Mouse (Mus musculus) adrenal gland, postnatal 4 days (tissue): ENCODE results near the gene Pdlim1. TPM values are rescaled to one million over a fixed set of nuclear protein-coding genes. Genes with fewer than 3 reads are reported as not detected.

Source experiments
- DNase-seq, 2 experiments: peaks; one replicate each; pipeline ENCODE4 v3.0.0; 2021 to 2022; ENCODE audit warnings: low spot score in 2 of 2, mixed read lengths in 2 of 2
- total RNA-seq, 2 experiments: library from RNA; stranded (reverse); gene quantifications; 2 replicates each; pipeline ENCODE4 v1.2.3; 2021

Gene Pdlim1
- total RNA-seq, 2 experiments from 2014 or later = 39.4 to 44.8 TPM

DNA sequence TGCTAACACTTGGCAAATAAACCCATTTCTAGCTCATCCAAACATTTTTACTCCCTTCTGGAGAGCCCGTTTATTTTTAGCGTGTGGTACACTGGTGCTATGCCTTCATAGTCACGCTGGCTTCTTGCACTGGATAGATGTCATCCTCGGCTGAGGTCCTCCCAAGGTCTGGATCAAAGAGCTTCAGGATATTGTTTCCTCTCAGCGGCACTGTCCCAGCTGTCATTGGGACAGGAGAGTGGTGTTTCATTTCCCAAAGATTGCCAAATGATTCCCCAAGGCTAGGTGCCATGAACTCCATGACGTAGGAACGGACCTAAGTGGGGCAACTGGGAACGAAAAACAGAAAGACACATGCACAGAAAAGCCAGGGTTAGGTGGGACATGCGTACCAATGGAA is 16.8 kb upstream of the Pdlim1 start:
- DNase-seq = no peak

DNA sequence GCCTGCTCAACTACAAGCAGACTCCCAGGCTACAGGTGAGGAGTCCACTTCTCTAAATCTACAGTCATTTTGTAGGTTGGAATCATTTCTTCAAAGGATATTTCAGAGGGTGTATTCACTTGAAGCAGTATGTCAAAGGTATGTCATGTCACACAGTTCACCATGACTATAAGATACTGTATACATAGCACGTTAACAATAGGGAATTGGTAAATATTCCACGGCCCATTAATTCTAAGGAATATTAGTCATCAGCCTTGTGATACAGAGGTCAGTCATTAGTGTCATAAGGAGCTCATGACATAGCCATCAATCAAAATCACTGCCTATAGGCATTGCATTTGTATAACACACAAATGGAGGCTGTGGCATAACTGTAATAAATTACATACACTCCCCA is 13.1 kb upstream of the Pdlim1 start:
- DNase-seq = no peak

DNA sequence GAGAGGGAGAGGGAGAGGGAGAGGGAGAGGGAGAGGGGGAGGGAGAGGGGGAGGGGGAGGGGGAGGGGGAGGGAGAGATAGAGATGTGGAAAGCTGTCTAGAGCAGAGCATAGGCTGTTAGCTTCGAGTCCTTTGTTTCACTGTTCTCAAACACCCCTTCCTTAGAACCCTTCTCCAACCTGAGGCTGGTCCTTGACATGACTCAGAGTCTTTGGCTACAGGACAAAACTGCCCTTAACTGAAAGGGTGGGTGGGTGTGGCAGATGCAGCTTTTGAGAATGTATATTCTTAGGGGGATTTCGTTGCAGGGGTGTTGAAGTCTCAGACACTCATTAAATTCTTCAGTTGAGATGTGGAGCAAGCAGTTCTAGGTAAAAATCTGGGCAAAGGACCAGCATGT is 11.8 kb upstream of the Pdlim1 start:
- no peak for DNase-seq

DNA sequence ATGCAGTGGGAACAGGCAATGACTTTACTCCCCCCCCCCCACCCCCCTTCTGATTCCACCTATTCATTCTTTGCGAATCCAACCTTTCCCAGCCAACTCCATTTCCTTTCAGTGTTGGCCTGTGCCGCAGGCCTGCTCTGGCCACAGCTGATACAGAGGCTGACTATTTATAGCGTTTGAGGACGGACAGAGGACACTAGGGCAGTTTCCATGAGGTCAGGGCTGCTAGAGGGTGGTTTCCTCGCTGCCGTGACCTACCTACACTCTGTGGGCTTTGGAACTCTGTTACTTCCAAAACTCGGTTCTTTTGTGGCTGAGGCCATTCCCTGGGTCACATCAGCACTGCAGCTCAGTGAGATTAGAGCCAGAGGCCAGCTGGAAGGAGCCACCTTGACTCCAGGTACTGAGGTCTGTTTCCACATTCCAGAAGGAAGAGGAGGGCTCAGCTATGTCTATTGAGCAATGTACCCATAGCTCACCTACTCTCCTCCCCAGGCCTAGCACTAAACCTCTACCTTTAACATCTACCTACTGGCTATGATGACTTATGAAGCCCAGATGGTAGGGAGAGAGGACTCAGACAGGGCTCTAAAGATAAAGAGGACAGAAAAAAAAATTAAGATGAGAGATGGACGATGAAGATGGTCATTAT is 6.9 kb upstream of the Pdlim1 start:
- no peak for DNase-seq

DNA sequence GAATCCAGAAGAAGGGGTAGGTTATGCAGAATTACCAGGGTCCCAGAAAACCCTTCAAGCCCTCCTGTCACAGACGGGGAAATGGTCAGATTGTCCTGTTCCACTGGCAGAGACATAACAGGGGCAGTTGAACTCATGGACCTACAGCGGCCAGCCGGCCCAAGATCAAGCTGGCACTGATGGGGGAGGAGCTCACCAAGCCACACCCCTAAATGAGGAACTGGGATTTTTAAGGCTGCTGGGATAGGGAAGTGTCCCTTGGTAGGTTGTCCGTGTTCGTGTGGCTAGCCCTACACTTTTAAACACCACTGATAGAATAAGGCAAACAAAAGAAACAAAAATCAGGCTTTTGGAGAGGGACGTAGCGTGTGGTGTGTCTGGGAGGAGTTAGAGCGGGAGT is 5.9 kb upstream of the Pdlim1 start:
- DNase-seq = no peak

DNA sequence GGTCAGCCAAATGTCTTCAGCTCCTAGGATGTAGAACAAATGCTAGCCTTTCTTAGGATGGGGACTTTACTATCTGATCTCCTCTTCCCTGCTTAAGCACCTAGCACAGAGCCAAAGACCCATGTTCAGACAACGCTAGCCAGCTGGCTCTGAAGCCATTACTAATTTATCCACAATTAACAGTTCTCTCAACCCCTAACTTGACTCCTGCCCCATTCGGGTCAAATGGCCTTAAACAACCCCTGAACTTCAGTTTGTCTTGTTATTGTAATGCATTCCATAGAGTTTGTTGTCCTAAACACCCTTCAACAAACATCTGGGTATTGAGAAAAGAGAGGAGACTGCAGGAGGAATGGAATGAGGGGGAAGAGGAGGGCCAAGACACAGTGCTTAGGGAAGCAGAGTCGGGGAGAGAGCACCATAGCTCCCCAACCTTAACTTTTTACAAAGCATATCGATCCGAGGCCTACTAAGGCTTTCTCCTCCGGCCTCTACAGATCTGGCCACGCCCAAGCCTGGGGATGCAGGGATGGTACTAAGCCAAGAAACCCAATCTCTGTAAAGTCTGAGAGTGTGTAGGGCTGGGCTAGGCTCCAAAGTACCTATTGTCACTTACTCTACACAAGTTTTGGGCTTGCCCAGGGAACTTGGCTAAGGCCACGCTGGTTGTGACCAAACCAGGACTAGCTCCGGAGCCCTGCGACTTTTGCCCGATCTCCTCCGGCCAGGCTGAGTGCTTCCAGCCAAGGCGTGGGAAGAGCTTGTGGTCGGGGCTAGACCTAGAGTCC is 4.0 kb upstream of the Pdlim1 start:
- no peak for DNase-seq

DNA sequence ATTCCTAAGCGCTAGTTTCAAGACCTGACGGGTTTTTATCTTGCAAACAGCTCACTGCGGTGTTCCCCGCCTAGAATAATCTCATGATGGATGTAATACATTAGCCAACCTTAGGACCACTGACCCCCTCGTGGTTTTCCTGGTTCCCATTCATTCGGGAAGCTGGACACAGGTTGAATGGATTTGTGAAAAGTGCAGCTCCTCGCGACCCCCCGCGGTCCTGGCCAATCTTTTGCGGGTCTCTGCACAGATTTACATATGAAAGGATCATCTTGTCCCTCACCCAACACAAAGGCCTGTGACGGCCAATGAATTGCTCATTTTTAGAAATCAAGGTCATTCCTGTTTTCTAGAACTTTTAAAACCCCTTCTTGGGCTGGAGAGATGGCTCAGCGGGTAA is 1.0 kb upstream of the Pdlim1 start:
- no peak for DNase-seq

DNA sequence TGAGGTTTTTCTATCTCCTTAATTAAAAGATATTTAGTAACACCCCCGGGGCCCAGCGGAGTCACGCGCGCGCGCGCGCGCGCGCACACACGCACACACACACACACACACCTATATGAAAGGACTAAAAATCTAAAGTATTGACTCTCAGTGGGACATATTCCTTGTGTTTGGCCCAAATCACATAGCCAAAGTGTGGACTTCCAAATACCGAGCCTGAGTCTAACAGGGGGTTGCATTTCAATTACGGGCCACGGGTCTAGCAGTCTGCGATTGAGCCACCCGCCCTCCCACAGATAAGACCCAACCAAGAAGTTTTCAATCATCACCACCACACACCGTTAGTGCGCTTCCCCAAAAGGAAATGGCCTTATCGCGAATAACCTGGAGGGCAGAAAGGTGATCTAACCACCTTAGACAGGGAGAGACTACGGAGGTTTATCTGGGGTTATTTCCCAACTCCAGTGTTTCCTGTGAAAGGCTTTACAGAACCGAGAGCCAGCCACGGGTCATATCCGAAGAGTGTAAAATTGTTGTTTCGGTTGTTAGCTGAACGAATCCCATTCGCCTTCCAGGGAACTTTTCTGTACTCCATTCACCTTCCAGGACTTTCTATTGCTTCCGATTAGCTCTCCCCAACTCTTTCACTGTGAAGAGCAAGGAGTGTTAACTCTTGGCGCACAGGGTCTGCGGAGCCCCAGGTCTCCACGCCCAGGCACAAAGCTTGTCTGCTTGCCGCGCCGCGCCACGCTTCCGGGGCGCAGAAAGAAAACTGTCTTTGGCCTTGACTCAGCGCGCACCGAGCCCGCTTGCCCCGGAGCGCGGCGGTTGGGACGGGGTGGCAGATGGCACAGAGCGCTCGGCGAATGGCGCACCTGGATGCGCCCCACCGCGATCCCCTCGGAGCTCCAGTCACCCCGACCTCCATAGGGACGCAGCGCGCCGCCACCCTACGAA is 1.0 kb downstream of the Pdlim1 start:
- peak in 1 of 2 experiments; percentile 13 for DNase-seq

DNA sequence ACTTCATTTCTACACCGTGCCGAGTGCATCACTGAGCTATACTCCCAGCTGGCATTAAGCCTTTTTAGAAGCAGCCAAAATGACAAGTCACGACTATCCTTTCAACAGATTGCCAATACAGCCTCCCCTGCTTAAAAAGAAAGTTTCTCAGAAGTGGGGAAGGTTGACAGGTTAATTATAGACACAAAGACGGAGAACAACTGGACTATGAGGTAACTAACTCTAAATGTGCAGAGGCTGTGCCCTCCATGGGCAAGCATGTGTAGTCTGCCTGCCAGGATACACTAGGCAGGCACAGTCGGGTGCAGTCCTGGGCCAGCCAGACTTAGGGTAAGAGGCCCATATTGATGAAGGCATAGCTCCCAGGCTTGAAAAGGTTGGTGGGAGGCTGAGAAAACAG is 2.1 kb downstream of the Pdlim1 start:
- no peak for DNase-seq

DNA sequence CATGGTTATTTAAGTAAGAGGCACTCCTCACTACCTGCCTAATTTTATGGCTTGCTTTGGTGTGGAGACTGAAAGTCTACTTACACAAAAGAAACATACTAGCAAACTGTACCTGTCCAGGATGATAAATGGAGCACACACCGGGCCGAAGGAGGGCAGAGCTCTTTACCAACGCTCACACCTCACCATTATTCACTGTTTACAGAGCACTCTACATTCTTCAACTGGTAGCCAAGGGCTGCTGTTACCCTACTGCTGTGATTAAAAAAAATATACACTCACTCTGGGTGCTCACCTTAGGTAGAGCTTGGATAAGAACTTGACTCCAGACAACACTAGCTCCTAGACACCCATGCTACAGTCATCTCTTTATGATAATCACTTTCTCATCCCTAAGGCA is 3.1 kb downstream of the Pdlim1 start:
- DNase-seq = no peak

DNA sequence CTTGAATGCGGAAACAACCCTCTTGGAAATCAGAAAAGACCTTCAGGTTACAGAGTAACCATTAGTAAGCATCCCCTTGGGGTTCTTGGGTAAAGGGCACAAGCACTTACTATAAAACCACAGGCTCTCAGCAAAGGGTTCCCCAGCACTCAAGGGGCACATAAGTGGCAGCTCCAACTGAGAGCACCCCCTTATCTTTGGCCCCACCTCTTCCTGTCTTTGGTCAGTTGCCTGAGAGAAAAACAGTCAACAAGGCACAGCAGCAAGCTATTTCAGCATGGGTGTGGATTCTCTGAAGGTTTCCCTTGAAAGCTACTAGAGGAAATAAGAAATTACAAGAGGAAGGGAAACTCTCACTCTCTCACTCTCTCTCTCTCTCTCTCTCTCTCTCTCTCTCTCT is 4.3 kb downstream of the Pdlim1 start:
- DNase-seq = no peak

DNA sequence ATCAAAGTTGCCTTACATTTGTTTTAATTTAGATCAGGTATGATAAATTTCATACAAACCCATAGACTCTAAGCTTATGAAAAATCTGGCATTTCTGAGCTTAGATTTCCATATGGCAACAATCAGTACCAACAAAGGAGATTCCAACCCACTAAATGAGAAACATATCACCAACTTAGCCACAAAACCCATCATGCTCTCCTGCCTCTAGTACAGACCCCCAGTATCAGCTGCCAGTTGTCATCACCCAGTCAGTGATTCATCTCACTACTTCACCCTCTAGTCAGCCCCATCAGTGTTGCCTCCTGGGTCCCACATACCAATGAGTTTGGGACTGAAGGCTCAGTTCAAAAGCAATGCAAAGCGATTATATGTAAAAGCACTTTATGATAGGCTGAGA is 12.2 kb downstream of the Pdlim1 start:
- no peak for DNase-seq

DNA sequence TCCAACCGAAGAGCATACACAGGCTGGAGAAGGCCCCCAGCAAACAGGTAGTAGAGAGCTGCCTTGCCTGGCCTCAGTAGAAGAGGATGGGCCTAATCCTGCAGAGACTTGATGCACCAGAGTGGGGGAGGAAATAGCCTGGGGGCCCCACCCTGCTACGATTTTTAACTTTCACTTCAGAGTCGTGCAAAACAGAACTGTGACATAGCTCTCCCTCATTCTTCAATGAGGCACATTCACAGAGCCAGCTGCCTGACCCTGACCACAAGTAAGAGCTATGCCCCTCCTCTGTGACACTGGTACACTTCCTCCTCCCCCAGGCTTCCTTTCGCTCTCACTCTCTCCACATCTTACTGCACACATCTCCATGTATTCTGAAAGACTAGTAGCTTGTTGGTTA is 14.2 kb downstream of the Pdlim1 start:
- no peak for DNase-seq

DNA sequence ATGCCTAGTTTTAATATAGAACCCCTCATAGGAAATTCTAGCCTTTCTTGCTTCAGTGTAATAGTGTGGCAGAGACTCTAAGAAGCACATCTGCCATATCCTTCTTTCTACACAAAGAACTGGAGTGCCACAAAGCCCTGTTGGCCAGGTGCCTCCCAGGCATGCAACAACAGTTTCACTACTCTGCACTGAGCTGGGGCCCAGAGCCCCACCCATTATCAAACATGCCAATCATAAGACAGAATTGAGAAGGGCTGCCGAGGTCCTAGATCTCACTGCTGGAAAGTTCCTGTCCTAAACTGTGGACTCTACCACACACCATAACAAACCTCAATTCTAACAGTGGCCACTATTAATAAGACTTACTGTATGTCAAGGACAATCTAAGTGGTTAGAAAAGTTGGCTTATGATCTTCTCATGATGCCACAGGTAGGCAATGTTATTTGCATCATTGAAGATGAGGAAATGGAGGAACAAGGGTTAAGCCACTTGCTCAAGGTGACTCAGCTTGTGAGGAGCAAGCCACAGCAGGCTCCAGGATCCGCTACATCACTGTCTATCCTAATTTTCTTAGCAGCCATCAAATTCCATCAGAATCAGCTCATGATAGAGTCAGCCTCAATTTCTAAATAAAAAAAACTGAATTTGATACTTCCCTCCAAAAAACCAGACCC is 15.1 kb downstream of the Pdlim1 start:
- DNase-seq = no peak

DNA sequence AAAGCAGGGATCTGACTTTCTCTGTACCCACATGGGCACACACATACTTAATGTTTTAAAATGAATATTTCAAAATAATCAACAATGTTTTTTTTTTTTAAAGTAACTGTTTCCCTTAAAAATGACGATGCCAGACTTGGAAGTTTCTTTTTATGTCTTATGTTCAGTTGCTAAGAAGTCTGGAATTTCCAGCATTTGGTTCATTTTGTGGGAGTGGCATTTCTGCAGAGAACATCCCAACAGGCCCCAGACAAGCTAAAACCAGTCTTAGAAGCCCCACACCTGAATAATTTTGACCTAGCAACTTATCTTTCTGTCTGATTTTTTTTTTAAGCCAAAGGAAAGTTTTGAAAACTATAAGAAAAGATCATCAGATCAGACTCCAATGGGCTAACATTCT is 16.1 kb downstream of the Pdlim1 start:
- DNase-seq = no peak

DNA sequence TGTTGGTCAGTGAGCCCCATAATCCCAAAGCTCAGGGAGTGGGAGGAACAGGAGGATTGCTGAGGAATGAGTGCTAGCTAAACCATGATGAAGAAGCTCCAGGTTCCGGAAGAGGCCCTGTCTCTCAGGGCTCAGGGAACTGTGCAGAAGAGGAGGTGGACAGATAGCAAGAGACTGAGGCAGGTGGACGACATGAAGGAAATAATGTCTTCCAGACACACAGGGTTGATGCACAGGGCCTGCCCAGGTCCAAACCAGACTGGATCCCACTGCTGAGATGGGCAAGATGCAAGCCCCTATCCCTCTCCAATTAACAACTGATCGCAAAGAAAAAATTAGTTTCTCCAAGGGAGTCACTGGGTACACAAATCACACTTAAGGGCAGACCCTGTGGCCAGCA is 16.9 kb downstream of the Pdlim1 start:
- no peak for DNase-seq

DNA sequence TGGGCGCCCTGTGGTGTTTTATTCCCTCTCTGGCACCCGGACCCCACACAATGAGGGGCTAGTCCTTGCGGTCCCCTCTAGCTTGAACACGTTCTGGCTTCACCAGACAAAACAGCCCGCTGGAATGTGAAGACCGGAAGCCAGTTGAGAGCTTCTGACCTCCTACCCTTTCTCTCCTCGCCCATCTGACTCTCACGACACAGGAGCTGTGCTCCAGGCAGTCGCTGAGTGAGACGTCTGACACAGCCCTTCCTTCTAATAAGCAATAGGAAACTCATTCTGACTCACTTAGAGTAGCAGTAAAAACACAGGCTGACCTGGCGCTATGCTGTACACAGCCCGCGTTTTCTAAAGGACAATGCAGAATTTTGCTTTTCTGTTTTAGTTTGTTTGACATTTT is 17.9 kb downstream of the Pdlim1 start:
- no peak for DNase-seq

DNA sequence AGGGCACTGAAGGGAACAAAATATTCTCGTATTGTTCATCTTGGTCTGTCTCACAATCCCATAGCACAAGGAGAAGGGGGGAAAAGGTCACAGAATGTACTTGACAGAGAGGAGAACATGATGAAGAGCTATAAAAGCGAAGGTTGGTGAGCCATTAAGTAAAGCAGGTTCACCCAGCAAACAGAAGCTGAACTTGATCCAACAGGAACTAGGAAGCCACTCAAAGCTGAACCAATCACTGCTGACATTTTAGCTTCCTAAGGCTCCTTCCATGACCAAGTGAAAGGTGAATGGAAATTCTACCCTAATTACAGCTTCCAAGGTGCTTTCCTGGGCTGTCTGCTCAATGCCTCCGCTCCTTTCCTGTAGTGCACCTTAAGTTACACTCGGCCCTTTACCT is 20.5 kb downstream of the Pdlim1 start:
- DNase-seq = no peak

DNA sequence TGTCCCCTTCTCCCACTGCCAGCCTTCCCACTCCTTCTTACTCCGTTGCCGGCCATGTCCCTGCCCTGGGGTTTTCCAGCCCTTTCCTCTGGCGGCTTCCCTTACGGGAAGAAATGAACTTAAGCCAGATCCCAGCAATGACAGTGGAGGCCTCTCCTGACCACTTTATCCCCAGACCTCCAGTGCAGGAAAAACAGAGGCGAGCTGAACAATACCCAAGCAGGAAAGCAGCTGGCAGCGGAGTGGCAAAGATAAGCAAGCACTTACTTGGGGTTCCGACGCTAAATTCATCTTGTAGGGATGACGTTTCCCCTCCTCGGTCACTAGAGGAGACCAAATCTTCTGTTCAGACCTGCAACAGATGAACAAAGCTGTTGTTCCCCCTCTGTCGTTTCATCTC is 22.3 kb downstream of the Pdlim1 start:
- DNase-seq = no peak

DNA sequence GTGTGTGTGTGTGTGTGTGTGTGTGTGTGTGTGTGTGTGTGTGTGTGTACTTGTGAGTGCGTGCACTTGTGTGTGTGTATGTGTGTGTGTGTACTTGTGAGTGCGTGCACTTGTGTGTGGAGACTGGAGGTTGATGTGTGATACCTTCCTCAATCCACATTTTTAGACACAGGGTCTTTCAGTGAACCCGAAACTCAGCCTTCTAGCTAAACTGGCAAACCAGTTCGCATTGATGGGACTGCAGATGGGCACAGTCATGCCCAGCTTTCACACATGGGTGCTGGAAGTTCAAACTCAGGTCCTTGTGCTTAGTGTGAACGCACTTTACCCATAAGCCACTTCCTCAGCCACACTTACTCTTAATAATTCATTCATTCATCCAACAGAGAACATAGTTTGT is 23.2 kb downstream of the Pdlim1 start:
- DNase-seq = no peak

DNA sequence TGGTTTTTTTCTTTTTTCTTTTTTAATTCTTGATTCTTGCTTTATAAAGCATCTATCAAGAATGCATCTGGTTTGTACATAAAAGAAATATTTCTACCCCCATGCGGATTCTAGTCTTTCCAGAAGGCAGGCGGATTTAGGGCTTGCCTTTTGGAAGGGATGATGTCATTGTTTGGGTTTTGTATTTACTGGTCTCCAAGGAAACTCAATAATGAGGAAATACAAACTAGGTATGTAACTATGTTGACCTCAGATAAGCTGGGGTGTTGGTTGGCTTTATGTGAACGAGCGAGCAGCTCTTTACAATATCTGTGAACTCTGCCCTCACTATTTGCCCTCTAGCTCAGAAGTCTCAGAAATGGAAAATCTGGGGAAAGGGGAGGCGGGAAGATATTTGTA is 24.4 kb downstream of the Pdlim1 start:
- DNase-seq = no peak
